In the genomic region with DNA sequence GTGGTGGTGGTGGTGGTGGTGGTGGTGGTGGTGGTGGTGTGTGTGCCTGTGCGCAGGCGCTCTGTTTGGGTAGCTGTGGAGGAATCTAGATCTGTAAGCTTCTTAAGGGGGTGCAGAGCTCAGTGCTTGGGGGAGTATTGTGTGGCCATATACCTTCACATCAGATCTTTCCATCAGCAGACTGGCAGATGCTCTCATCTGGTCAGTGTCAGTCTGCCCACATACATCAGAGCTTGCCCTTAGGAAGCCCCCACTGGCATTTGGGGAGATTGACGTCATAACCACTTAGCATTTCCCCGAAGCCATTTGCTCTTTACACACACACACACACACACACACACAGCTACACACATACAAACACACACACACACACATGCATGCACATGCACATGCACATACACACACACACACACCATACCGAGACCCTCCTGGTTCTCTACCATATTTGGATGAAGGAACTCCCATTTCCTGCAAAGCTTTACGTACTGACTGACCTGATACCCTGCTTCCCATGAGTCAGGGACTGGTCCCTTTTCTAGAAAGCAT, we compare ENCODE assay signal across 8 mouse cellular contexts. TPM values are rescaled to one million over a fixed set of nuclear protein-coding genes. Genes with fewer than 3 reads are reported as not detected.
DNase-seq lines count a peak whose midpoint lies in the region; ATAC-seq lines count a peak whose summit lies in the region.
"Had no signal": no experiment of that assay in that cellular context is flagged by ENCODE, and none has a peak within 500 bp of the region (broad histone marks: within the 10 kb centered on the region; RNA-seq: fewer than 3 reads in every experiment).

No protein-coding gene starts in this region.

- WGBS in kidney, embryonic 14.5 days: 55% methylated on average over 6 of the region's 6 CpGs
- 25% methylated on average over 6 of the region's 6 CpGs for WGBS in embryonic facial prominence, embryonic 15.5 days
- 34% methylated on average over 6 of the region's 6 CpGs for WGBS in limb, embryonic 15.5 days

- H3K4me1 ChIP-seq in kidney, embryonic 14.5 days (ENCODE audit: control insufficient read depth, insufficient read depth, low read length): 0 out of 2 replicates have a peak, but pooled peaks cover 13% of the 10 kb centered on the region
- H3K4me1 ChIP-seq in embryonic facial prominence, embryonic 15.5 days: peaks cover 55% of the 10 kb centered on the region
- H3K4me1 ChIP-seq in limb, embryonic 15.5 days: peaks cover 50% of the 10 kb centered on the region

- H3K27ac ChIP-seq in kidney, embryonic 14.5 days (ENCODE audit: low read depth, low read length): peak overlapping the region; percentile 38
- H3K27ac ChIP-seq in embryonic facial prominence, embryonic 15.5 days (replicated peaks): peak overlapping the region; percentile 90
- H3K27ac ChIP-seq in limb, embryonic 15.5 days: peak overlapping the region; percentile 88

- peaks cover 8% of the 10 kb centered on the region; the same call in 1 of the 2 replicates for H3K27me3 ChIP-seq in kidney, embryonic 14.5 days (ENCODE audit: control insufficient read depth, insufficient read depth, low read length)
- H3K27me3 ChIP-seq in embryonic facial prominence, embryonic 15.5 days: no peaks in the 10 kb centered on the region
- no peaks in the 10 kb centered on the region for H3K27me3 ChIP-seq in limb, embryonic 15.5 days

- DNase-seq in kidney, postnatal 4 days: no peak
- peak; percentile 70 for DNase-seq in NIH3T3 (ENCODE audit: low read depth)
- DNase-seq in testis, postnatal 14 days (ENCODE audit: low spot score): no peak
- DNase-seq in embryo, embryonic 11 days: no peak
- DNase-seq: kidney, postnatal 10 days had no signal

- peak overlapping the region; percentile 66 for H3K4me2 ChIP-seq in kidney, embryonic 14.5 days (replicated peaks; ENCODE audit: low read depth, low read length)
- H3K4me2 ChIP-seq in embryonic facial prominence, embryonic 15.5 days (replicated peaks): peak overlapping the region; percentile 61
- H3K4me2 ChIP-seq in limb, embryonic 15.5 days: peak overlapping the region; percentile 57

- no peaks in the 10 kb centered on the region; the same call in 1 of the 2 replicates for H3K9me3 ChIP-seq in kidney, embryonic 14.5 days (ENCODE audit: control insufficient read depth, low read length)
- H3K9me3 ChIP-seq in embryonic facial prominence, embryonic 15.5 days (replicated peaks): 0 out of 2 replicates have a peak, but pooled peaks cover 3% of the 10 kb centered on the region
- no peaks in the 10 kb centered on the region for H3K9me3 ChIP-seq in limb, embryonic 15.5 days

- ATAC-seq in kidney, embryonic 14.5 days (ENCODE audit: low FRiP score, low TSS enrichment): no peak
- no peak for ATAC-seq in embryonic facial prominence, embryonic 15.5 days (ENCODE audit: insufficient number of reproducible peaks, low FRiP score, low TSS enrichment, low read depth)
- no peak for ATAC-seq in limb, embryonic 15.5 days (ENCODE audit: insufficient number of reproducible peaks, low FRiP score, low TSS enrichment, low read depth)

- peak overlapping the region; percentile 42; the same call in 1 of the 2 replicates for H3K9ac ChIP-seq in kidney, embryonic 14.5 days (ENCODE audit: low read depth, low read length)
- H3K9ac ChIP-seq in embryonic facial prominence, embryonic 15.5 days: peak overlapping the region; percentile 34; the same call in 1 of the 2 replicates
- H3K9ac ChIP-seq in limb, embryonic 15.5 days: no peak overlapping the region

- H3K4me3 ChIP-seq in kidney, embryonic 14.5 days (ENCODE audit: low read length): peak overlapping the region; percentile 53
- H3K4me3 ChIP-seq in embryonic facial prominence, embryonic 15.5 days (replicated peaks): peak overlapping the region; percentile 61
- H3K4me3 ChIP-seq in limb, embryonic 15.5 days: peak overlapping the region; percentile 64

- peaks cover 6% of the 10 kb centered on the region; the same call in 1 of the 2 replicates for H3K36me3 ChIP-seq in kidney, embryonic 14.5 days (ENCODE audit: control insufficient read depth, insufficient read depth, low read length)
- H3K36me3 ChIP-seq in embryonic facial prominence, embryonic 15.5 days: peaks cover 10% of the 10 kb centered on the region
- peaks cover 7% of the 10 kb centered on the region for H3K36me3 ChIP-seq in limb, embryonic 15.5 days

RNA-seq across cellular contexts. Expression of a gene that starts 1.6 kb away (rescaled TPM):
- 24.9 and 51.9 TPM in 2 replicates for polyA plus RNA-seq in kidney, embryonic 14.5 days (2014; fragmentation: Nextera tagmentation; extraction: Ambion mirVana)
- polyA plus RNA-seq in embryonic facial prominence, embryonic 15.5 days (2015; fragmentation: Nextera tagmentation; extraction: Ambion mirVana): 113 and 114 TPM in 2 replicates
- polyA plus RNA-seq in limb, embryonic 15.5 days (2015; fragmentation: Nextera tagmentation; extraction: Ambion mirVana): 101 and 109 TPM in 2 replicates

Comparison
In these comparisons a context has a peak if more than half of its experiments do, and no peak if none do; other contexts are left out.
1. H3K27ac ChIP-seq: peak in every context shown above with its lines; median percentile 90 in embryonic facial prominence, embryonic 15.5 days; 88 in limb, embryonic 15.5 days; 38 in kidney, embryonic 14.5 days.